Mouse (Mus musculus) embryo, embryonic 11.5 days (tissue): ENCODE measurements around the gene Kat6b.
"Not testable (repeated sequence)": the region's sequence is repeated elsewhere in the genome, so short reads cannot be mapped to it uniquely, and the experiment has no call there.

Experiments
- DNase-seq: peaks from one replicate; pipeline ENCODE4 v3.0.0-alpha.2; 2012; ENCODE audit warnings: low read depth, low spot score

The Kat6b gene

GRCm38 (mm10) chr14:21662465-21663142, 181.4 kb downstream of the Kat6b start:
- no peak for DNase-seq

GRCm38 (mm10) chr14:21669218-21669617, 188.0 kb downstream of the Kat6b start:
- no peak for DNase-seq

GRCm38 (mm10) chr14:21669633-21670421, 188.6 kb downstream of the Kat6b start:
- DNase-seq, result no peak

GRCm38 (mm10) chr14:21670422-21671006, 189.3 kb downstream of the Kat6b start:
- DNase-seq, result not testable (repeated sequence)

- no peak for DNase-seq
Observed at GRCm38 (mm10) chr14:21673100-21673499, 191.9 kb downstream of the Kat6b start.

GRCm38 (mm10) chr14:21674471-21674870, 193.2 kb downstream of the Kat6b start:
- DNase-seq, result no peak

GRCm38 (mm10) chr14:21676223-21676622, 195.0 kb downstream of the Kat6b start:
- DNase-seq, result no peak

- no peak for DNase-seq
Observed at GRCm38 (mm10) chr14:21678509-21679285, 197.5 kb downstream of the Kat6b start.

GRCm38 (mm10) chr14:21679631-21680201, 198.5 kb downstream of the Kat6b start:
- peak; percentile 48 for DNase-seq

GRCm38 (mm10) chr14:21682681-21683129, 201.5 kb downstream of the Kat6b start:
- DNase-seq, result peak; percentile 76

- no peak for DNase-seq
Observed at GRCm38 (mm10) chr14:21683834-21684233, 202.6 kb downstream of the Kat6b start.

- DNase-seq, result no peak
Observed at GRCm38 (mm10) chr14:21685411-21686146, 204.3 kb downstream of the Kat6b start.

GRCm38 (mm10) chr14:21686376-21687279, 205.4 kb downstream of the Kat6b start:
- no peak for DNase-seq

- no peak for DNase-seq
Observed at GRCm38 (mm10) chr14:21691070-21691469, 209.8 kb downstream of the Kat6b start.

- no peak for DNase-seq
Observed at GRCm38 (mm10) chr14:21695020-21695419, 213.8 kb downstream of the Kat6b start.

GRCm38 (mm10) chr14:21696186-21696830, 215.1 kb downstream of the Kat6b start:
- no peak for DNase-seq

- no peak for DNase-seq
Observed at GRCm38 (mm10) chr14:21702691-21703090, 221.5 kb downstream of the Kat6b start.

- DNase-seq, result no peak
Observed at GRCm38 (mm10) chr14:21703255-21703654, 222.0 kb downstream of the Kat6b start.

- DNase-seq, result no peak
Observed at GRCm38 (mm10) chr14:21705462-21705861, 224.2 kb downstream of the Kat6b start.
